Mouse (Mus musculus) limb, embryonic 15.5 days (tissue): ENCODE data around the gene Gm49320. TPM values are rescaled to one million over a fixed set of nuclear protein-coding genes. Genes with fewer than 3 reads are reported as not detected.
"Not testable (repeated sequence)": the region's sequence is repeated elsewhere in the genome, so short reads cannot be mapped to it uniquely, and the experiment has no call there.

Experiments used
- ATAC-seq: fragments of 200-750 bp; cut with Nextera tagmentation; 2 replicates; pipeline ENCODE4 v1.8.0; 2017; ENCODE audit warnings: low read depth, moderate TSS enrichment; ENCODE audit not compliant: insufficient number of reproducible peaks, low FRiP score, low TSS enrichment
- H3K27ac ChIP-seq: fragments of 300-500 bp; sonication (generic); 2 replicates; pipeline ENCODE4 v1.5.1; 2015; ENCODE audit warnings: moderate library complexity, mild to moderate bottlenecking, inconsistent platforms
- H3K27me3 ChIP-seq: fragments of 300-500 bp; sonication (generic); 2 replicates; pipeline ENCODE4 v1.6.1; 2015; ENCODE audit warnings: inconsistent platforms
- H3K36me3 ChIP-seq: fragments of 300-500 bp; sonication (generic); 2 replicates; pipeline ENCODE4 v1.6.1; 2015; ENCODE audit warnings: inconsistent platforms
- H3K4me1 ChIP-seq: fragments of 300-500 bp; sonication (generic); 2 replicates; pipeline ENCODE4 v1.6.1; 2015; ENCODE audit warnings: inconsistent platforms
- H3K4me2 ChIP-seq: fragments of 300-500 bp; sonication (generic); 2 replicates; pipeline ENCODE4 v1.6.1; 2015; ENCODE audit warnings: mild to moderate bottlenecking, inconsistent platforms
- H3K4me3 ChIP-seq: fragments of 300-500 bp; sonication (generic); 2 replicates; pipeline ENCODE4 v1.5.1; 2015; ENCODE audit warnings: mild to moderate bottlenecking, inconsistent platforms
- H3K9ac ChIP-seq: fragments of 300-500 bp; sonication (generic); 2 replicates; pipeline ENCODE4 v1.6.1; 2015; ENCODE audit warnings: inconsistent platforms
- H3K9me3 ChIP-seq: fragments of 300-500 bp; sonication (generic); 2 replicates; pipeline ENCODE4 v1.6.1; 2016; ENCODE audit warnings: inconsistent platforms
- WGBS: fragments of 180-500 bp; shearing (Covaris S2); methylation state at CpG from one replicate; pipeline ENCODE4 v1.1.7; 2015; 5-methylcytosine and 5-hydroxymethylcytosine counted together
- polyA plus RNA-seq: library from polyadenylated mRNA; unstranded; fragments of >200 nt; fragmentation: Nextera tagmentation; extraction: Ambion mirVana; gene quantifications from 2 replicates; pipeline ENCODE4 v1.2.1, GENCODE M21; 2015

Gene Gm49320
- polyA plus RNA-seq, 1 experiment from 2014 or later = 0.90 TPM

DNA sequence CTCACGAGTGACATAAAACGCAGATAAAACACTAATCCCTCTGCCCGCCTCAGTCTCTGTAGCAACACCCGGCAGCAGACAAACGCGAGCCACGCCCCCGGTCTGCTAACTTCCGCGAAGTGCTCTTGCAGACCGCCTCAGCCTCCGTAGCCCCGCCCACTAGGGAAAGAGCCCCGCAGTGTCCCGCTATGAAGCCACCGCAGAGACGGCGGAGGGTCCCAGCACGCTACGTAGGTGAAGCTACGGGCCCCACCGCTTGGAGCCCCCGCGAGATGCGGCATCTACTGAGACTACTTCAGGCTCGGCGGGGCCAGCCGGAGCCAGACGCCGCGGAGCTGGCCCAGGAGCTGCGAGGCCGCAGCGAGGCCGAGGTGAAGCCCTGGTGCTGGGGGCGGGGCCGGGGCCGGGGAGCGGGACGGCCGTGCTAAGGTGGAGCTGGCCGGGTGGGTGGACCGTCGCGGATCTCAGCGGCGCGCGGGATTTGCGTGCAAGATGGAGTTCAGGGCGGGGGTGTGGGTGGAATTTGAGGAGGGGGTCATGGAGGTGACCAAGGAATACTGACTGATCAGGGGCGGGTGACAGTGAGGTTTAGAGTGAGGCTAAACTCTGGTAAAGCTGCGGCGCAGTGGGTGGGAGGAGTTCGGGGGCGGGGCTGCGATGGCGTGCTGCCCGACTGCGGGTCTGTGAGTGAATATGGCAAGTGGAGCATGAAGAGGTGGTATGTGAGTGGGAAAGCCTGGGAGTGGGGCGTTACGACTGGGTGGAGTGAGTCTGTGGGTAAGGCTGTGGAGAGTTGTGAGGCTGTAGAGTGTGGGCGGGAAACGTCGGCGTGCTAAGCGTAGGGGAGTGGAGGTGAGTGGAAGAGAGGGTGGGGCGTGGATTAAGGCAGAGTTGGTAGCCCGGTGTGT lies 14.5 kb downstream of the Gm49320 start, which contains the start of gene Snapc2:
TSS of gene Snapc2 (plus strand) at position 147 of the 908 bp plus-strand sequence.
- ATAC-seq = peak; percentile 88
- no peaks in the 10 kb centered on the region for H3K9me3 ChIP-seq
- under 1% methylated on average over 69 of the region's 69 CpGs for WGBS
- H3K27me3 ChIP-seq = no peaks in the 10 kb centered on the region
- peaks cover 49% of the 10 kb centered on the region for H3K4me1 ChIP-seq
- peak within 1 kb of the TSS; percentile 91 for H3K9ac ChIP-seq
- H3K36me3 ChIP-seq = peaks cover 30% of the 10 kb centered on the region
- peak within 1 kb of the TSS; percentile 96 for H3K4me3 ChIP-seq
- H3K27ac ChIP-seq = peak within 1 kb of the TSS; percentile 96
- peak within 1 kb of the TSS; percentile 83 for H3K4me2 ChIP-seq

DNA sequence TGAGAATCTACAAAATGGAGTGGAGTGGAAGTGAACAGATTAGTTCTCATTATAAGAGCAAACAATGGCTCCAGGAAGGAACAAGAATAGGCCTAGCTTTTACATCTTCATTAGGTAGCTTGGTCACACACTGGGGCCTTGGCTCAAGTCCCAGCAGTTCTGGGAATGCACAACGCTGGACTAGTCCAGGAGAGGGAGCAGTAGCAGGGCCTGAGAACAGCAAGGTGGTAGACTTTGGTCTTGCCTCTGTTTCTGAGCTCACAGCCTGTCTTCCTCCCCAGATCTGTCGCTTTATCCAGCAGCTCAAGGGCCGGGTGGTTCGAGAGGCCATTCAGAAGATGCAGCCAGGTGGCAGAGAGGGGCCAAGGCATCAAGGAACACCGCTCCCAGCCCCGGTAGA lies 15.3 kb downstream of the Gm49320 start:
- Histone ChIP-seq H3K27ac (peak overlapping the region; percentile 96; the same call in 1 of the 2 replicates), H3K4me1 (peaks cover 48% of the 10 kb centered on the region), H3K9ac (0 out of 2 replicates have a peak overlapping the region, but pooled peaks have one; percentile 91), H3K27me3 (no peaks in the 10 kb centered on the region), H3K9me3 (no peaks in the 10 kb centered on the region), H3K4me3 (peak overlapping the region; percentile 96), H3K4me2 (peak overlapping the region; percentile 83), H3K36me3 (peaks cover 29% of the 10 kb centered on the region)
- 61% methylated on average over 6 of the region's 6 CpGs for WGBS
- ATAC-seq = no peak

DNA sequence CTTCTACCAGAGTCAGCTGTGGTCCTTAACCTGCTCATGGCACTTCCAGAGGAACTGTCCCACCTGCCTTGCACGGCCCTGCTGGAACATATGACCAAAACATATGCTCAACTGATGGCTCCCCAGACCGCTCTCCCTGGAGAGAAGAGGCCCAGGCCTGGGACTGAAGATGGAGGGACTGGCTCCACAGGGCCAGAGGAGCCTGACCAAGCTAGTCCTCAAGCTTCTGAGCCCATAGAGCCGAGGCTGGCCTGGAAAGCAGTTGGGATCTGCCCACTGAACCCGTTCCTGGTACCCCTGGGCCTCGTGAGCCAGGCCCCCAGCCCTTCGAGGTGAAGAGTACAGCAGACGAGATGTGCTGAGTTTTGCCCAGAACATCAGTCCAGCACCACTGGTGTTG lies 16.8 kb downstream of the Gm49320 start:
- H3K9ac ChIP-seq, H3K4me2 ChIP-seq, H3K4me3 ChIP-seq, ATAC-seq, H3K9me3 ChIP-seq, H3K27ac ChIP-seq, H3K27me3 ChIP-seq: not testable (repeated sequence)
- H3K4me1 ChIP-seq = peaks cover 43% of the 10 kb centered on the region
- peaks cover 36% of the 10 kb centered on the region for H3K36me3 ChIP-seq
- 86% methylated on average over 7 of the region's 7 CpGs for WGBS

DNA sequence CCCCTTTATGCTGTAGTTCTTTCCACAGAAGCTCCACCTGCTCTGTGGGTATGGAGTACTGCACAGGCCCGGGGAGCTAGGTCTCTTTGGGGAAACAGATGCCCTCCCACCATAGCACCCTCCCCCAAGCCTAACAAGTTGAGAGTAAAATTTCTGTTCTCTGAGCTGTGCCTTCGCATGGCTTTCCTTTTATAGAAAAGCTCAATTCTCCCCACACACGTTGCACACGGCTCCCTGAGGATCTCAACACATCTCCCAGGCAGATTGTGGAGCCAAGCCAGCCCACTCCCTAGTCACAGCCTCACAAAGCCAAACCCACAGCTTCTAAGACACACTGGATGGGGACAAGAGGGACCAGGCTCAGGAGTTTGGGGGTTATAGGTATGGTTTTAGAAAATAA lies 18.2 kb downstream of the Gm49320 start:
- H3K4me3 ChIP-seq = no peak overlapping the region
- no peak overlapping the region for H3K9ac ChIP-seq
- H3K27ac ChIP-seq = peak overlapping the region; percentile 38; the same call in 1 of the 2 replicates
- 32% methylated on average over 4 of the region's 4 CpGs for whole genome bisulfite sequencing
- no peak overlapping the region for H3K4me2 ChIP-seq
- H3K4me1 ChIP-seq = peaks cover 40% of the 10 kb centered on the region
- H3K9me3 ChIP-seq = no peaks in the 10 kb centered on the region
- H3K27me3 ChIP-seq = no peaks in the 10 kb centered on the region
- H3K36me3 ChIP-seq = peaks cover 50% of the 10 kb centered on the region
- no peak for ATAC-seq

DNA sequence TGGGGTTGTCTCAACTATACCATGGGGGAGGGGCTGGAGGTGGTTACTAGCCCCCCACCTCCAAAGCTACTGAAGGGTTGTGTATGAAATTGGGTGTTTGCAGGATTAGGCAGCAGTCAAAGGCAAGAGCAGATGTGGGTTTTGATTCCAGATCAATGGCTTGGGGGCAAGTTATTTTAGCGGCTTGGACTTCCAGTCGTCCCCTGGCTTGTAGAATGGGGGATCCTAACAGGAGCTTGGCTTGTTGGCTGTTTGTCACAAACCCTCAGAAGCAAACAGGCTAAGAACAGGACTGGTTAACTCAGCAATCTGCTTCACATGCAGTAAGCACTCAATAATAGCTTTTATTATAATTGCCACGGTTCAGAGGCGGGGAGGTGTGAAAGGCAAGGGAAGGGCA lies 18.7 kb downstream of the Gm49320 start:
- Histone ChIP-seq H3K9ac (no peak overlapping the region), H3K4me1 (peaks cover 38% of the 10 kb centered on the region), H3K4me2 (peak overlapping the region; percentile 90), H3K36me3 (peaks cover 55% of the 10 kb centered on the region), H3K27me3 (no peaks in the 10 kb centered on the region), H3K4me3 (no peak overlapping the region), H3K27ac (no peak overlapping the region), H3K9me3 (no peaks in the 10 kb centered on the region)
- ATAC-seq = no peak
- 57% methylated on average over 4 of the region's 4 CpGs for WGBS

DNA sequence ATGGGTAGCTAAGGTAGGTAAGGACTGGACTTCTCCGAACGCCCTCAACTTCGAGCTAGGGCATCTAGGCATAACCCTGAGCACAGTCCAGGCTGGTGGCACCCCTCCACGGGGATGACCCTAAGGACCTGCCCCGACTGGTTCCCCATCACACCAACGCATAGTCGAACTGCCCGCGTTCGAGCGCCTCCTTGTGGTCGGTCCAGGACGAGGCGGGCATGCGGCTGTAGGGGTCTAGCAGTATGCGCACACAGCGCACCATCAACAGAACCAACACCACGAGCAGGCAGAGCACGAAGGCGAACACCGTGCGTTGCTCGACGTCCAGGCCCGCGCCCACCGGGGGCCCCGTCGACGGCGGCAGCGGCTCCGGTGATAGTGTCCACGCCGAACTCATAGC lies 19.6 kb downstream of the Gm49320 start:
- H3K9ac ChIP-seq = peak overlapping the region; percentile 68
- peaks cover 64% of the 10 kb centered on the region for H3K36me3 ChIP-seq
- peak; percentile 25; the same call in 1 of the 2 replicates for ATAC-seq
- 3% methylated on average over 35 of the region's 35 CpGs for WGBS
- no peaks in the 10 kb centered on the region for H3K27me3 ChIP-seq
- H3K4me2 ChIP-seq = peak overlapping the region; percentile 90
- no peaks in the 10 kb centered on the region for H3K9me3 ChIP-seq
- peak overlapping the region; percentile 78 for H3K4me3 ChIP-seq
- peak overlapping the region; percentile 81 for H3K27ac ChIP-seq
- H3K4me1 ChIP-seq = peaks cover 34% of the 10 kb centered on the region

DNA sequence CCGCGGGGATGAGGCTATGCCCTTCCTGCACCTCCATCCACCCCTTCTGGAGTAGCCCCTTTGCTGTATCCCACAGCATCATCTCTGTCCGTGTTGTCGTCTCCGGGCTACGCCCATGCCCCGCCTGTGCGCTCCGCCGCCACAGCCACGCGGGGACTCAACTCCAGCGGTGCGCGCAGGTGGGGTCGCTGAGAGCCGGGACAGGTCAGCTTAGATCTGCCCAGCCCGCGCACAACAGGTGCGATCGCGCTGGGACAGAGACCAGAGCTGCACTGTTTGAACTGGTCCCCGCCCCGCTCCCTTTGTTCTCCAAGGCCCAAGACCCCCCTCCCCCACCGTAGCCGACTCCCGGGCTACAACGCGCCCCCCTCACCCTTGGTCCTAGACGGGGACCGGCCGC lies 20.0 kb downstream of the Gm49320 start:
- H3K4me1 ChIP-seq = peaks cover 32% of the 10 kb centered on the region
- H3K27me3 ChIP-seq = no peaks in the 10 kb centered on the region
- peak overlapping the region; percentile 81 for H3K27ac ChIP-seq
- H3K4me3 ChIP-seq = peak overlapping the region; percentile 78
- WGBS = under 1% methylated on average over 32 of the region's 32 CpGs
- H3K4me2 ChIP-seq = peak overlapping the region; percentile 90
- ATAC-seq = peak; percentile 50
- peaks cover 68% of the 10 kb centered on the region for H3K36me3 ChIP-seq
- peak overlapping the region; percentile 68 for H3K9ac ChIP-seq
- H3K9me3 ChIP-seq = no peaks in the 10 kb centered on the region

DNA sequence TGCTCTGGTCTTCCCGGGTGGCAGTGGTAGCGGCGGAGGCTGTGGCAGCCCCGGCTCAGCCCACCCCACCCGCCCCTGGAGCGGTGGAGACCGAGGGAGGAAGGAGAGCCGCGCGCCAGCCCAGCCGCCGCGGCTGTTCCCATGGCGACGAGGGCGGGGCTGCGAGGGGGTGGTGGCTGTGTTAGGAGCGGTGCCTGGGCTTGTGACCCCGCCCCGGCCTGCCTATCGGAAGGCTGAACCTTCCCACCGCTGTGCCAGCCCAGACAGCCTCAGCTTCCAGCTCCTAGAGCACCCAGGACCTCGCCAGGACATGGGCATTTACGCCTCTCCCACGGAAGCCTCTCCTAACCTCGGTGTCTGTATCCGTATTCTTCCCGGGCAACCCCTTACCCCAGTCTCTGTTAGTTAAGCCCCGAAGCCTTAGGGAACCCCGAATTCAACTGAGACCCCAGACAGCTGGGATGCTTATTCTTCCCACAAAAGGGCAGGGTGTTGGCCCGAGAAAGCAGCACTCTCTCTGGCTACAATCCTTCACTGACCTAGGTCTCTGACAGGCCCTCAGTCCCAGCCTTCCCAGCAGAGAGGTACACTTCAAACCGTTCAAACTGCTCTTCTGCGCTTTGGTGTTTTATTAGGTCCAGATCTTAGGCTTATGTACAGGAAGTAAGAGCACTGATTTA lies 20.6 kb downstream of the Gm49320 start, which contains the start of gene Ctxn1:
TSS of gene Ctxn1 (minus strand) at position 150 of the 680 bp plus-strand sequence.
- H3K9me3 ChIP-seq = no peaks in the 10 kb centered on the region
- peak within 1 kb of the TSS; percentile 68 for H3K9ac ChIP-seq
- peak within 1 kb of the TSS; percentile 90 for H3K4me2 ChIP-seq
- peak; percentile 92 for ATAC-seq
- H3K27me3 ChIP-seq = no peaks in the 10 kb centered on the region
- 4% methylated on average over 33 of the region's 33 CpGs for WGBS
- H3K27ac ChIP-seq = peak within 1 kb of the TSS; percentile 81
- H3K4me3 ChIP-seq = peak within 1 kb of the TSS; percentile 78
- peaks cover 73% of the 10 kb centered on the region for H3K36me3 ChIP-seq
- H3K4me1 ChIP-seq = peaks cover 26% of the 10 kb centered on the region

DNA sequence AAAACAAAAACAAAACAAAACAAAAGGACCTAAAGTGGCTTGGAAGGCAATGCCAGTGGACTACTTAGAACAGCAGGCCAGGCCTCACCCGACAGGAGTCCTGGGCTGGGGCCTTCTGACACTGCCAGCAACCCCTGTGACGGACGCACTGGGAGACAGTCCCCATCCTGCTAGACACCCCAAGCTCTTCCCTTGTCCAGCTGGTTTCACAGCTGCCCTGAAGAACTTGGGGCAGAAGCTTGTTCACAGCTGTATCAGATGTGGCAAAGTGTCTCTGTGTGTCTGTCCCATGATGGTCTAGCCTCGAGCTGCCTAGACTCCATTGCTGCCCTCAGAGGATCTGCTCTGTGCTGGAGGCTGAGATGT lies 21.1 kb downstream of the Gm49320 start:
- Histone ChIP-seq H3K4me1 (peaks cover 24% of the 10 kb centered on the region), H3K9ac (no peak overlapping the region), H3K4me3 (no peak overlapping the region), H3K4me2 (peak overlapping the region; percentile 90; the same call in 1 of the 2 replicates), H3K27me3 (no peaks in the 10 kb centered on the region), H3K27ac (peak overlapping the region; percentile 69), H3K36me3 (peaks cover 73% of the 10 kb centered on the region), H3K9me3 (no peaks in the 10 kb centered on the region)
- WGBS = 72% methylated on average over 4 of the region's 4 CpGs
- ATAC-seq = no peak

DNA sequence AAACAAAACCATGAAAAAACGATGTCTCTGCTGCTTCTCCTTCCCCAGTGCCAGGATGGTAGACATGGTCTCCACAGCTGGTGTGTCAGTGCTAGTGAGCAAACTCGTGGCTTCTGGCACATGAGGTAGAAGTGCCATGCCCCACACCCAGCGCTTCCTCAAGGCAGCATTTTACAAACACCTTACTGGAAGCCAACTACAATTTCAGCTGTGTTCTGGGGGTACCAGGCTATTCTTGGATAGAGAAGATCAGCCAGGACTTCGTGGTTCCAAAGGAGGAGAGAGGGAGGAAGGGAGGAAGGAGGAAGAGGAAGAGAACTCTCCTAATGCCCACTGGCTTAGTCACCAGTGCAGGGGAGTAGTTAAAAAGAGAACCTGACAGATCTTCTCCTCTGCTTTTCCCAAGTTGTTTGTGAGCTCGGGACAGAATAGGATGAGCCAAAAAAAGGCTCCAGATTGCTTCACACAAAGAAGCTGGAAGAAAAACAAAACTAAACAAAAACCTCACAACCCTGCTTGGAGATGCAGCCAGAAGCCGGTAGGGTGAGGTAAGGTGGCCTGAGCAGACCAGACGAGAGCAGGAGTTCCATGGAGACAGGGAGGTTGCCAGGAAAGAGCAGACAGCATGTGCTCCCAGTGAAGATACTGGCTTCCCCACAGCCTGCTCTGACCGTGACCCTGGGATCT lies 24.6 kb downstream of the Gm49320 start:
- peaks cover 85% of the 10 kb centered on the region for H3K36me3 ChIP-seq
- no peaks in the 10 kb centered on the region for H3K9me3 ChIP-seq
- no peak overlapping the region for H3K4me2 ChIP-seq
- no peak overlapping the region for H3K9ac ChIP-seq
- 89% methylated on average over 8 of the region's 8 CpGs for WGBS
- H3K4me1 ChIP-seq = peaks cover 8% of the 10 kb centered on the region
- H3K27ac ChIP-seq = no peak overlapping the region
- no peak overlapping the region for H3K4me3 ChIP-seq
- ATAC-seq = no peak
- no peaks in the 10 kb centered on the region for H3K27me3 ChIP-seq

DNA sequence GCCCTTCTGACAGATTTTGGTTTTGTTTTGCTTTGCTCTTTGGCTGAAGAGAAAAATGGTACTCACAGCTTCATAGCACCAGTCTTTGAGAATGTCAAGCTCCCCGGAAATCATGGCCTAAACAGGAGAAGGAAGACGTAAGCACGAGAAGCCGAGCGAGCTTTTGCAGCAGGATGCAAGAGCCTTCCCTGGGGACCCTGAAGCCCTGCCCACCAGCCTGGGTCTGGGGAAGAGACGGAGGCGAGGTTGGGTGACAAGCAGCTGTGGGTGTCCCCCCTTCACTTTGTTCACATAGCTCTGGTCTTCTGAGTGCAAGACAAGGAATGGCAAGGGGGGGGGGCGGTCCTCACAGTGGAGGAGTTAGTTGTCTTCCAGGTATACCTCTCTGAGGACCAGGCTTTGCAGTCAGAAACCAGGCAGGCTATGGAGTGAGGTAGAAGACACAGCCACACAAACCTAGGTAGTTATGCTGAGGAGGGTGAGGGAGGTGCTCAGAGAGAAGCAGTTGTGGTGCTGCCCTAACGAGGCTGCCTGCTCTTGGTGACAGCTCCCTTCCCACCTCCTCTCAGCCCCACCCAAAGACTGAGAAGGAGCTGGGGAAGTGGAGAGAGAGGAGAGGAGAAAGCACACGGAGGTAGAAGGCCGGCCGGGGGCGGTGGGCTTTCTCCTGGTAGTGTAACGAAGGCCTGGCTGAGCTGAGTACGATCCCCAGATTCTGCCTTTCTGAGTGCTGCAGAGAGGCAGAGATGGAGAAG lies 26.7 kb downstream of the Gm49320 start:
- peaks cover 97% of the 10 kb centered on the region for H3K36me3 ChIP-seq
- 93% methylated on average over 15 of the region's 15 CpGs for WGBS

More for the DNA sequence above, 26.7 kb downstream of the Gm49320 start:
- no peaks in the 10 kb centered on the region for H3K4me1 ChIP-seq
- no peaks in the 10 kb centered on the region for H3K27me3 ChIP-seq
- no peak overlapping the region for H3K4me2 ChIP-seq
- no peaks in the 10 kb centered on the region for H3K9me3 ChIP-seq
- H3K4me3 ChIP-seq = no peak overlapping the region
- H3K27ac ChIP-seq = no peak overlapping the region
- H3K9ac ChIP-seq = no peak overlapping the region
- no peak for ATAC-seq
